Mouse (Mus musculus) kidney, embryonic 16.5 days (tissue): ENCODE measurements at regions not wholly inside any gene's neighbourhood (a gene's known extent, or its start where the extent isn't known, plus 50 kb on each side); places are given as distances from the start of the nearest gene placed in this dataset.

Experiments
- ATAC-seq: fragments of 200-750 bp; cut with Nextera tagmentation; 2 replicates; pipeline ENCODE4 v1.8.0; 2017; ENCODE audit warnings: moderate TSS enrichment; ENCODE audit not compliant: low FRiP score, low TSS enrichment
- H3K27ac ChIP-seq: fragments of 300-500 bp; sonication (generic); 2 replicates; pipeline ENCODE4 v1.5.1; 2014; ENCODE audit warnings: low read length
- H3K27me3 ChIP-seq: fragments of 300-500 bp; sonication (generic); 2 replicates; pipeline ENCODE4 v1.6.1; 2014; ENCODE audit warnings: low read length, control low read depth, mixed read lengths; ENCODE audit not compliant: insufficient read depth
- H3K36me3 ChIP-seq: fragments of 300-500 bp; sonication (generic); 2 replicates; pipeline ENCODE4 v1.6.1; 2014; ENCODE audit warnings: low read length, control low read depth, mixed read lengths; ENCODE audit not compliant: insufficient read depth
- H3K4me1 ChIP-seq: fragments of 300-500 bp; sonication (generic); 2 replicates; pipeline ENCODE4 v1.6.1; 2014; ENCODE audit warnings: low read length, control low read depth, mixed read lengths; ENCODE audit not compliant: insufficient read depth
- H3K4me2 ChIP-seq: fragments of 300-500 bp; sonication (generic); replicated peaks from 2 replicates; pipeline ENCODE4 v1.6.1; 2014; ENCODE audit warnings: low read depth, low read length
- H3K4me3 ChIP-seq: fragments of 300-500 bp; sonication (generic); 2 replicates; pipeline ENCODE4 v1.5.1; 2014; ENCODE audit warnings: mild to moderate bottlenecking, low read length
- H3K9ac ChIP-seq: fragments of 300-500 bp; sonication (generic); replicated peaks from 2 replicates; pipeline ENCODE4 v1.6.1; 2014; ENCODE audit warnings: low read length
- H3K9me3 ChIP-seq: fragments of 300-500 bp; sonication (generic); 2 replicates; pipeline ENCODE4 v1.6.1; 2016; ENCODE audit warnings: low read length, control low read depth
- WGBS: fragments of 180-500 bp; shearing (Covaris S2); extraction: QIAGEN DNeasy Blood & Tissue Kit; methylation state at CpG from one replicate; pipeline ENCODE4 v1.1.7; 2014; 5-methylcytosine and 5-hydroxymethylcytosine counted together

- Histone ChIP-seq H3K27me3 (no peaks in the 10 kb centered on the region), H3K4me2 (no peak overlapping the region), H3K27ac (no peak overlapping the region), H3K36me3 (no peaks in the 10 kb centered on the region), H3K4me3 (no peak overlapping the region), H3K4me1 (peaks cover 15% of the 10 kb centered on the region), H3K9me3 (peaks cover 6% of the 10 kb centered on the region; the same call in 1 of the 2 replicates), H3K9ac (no peak overlapping the region)
- ATAC-seq = no peak
- 80% methylated on average over 4 of the region's 4 CpGs for WGBS
These were observed 87.5 kb upstream of the Map4k3 start for GRCm38 (mm10) chr17:80815747-80816146.

- Histone ChIP-seq H3K4me1 (peaks cover 14% of the 10 kb centered on the region), H3K4me3 (no peak overlapping the region), H3K4me2 (peak overlapping the region; percentile 6), H3K9me3 (peaks cover 6% of the 10 kb centered on the region; the same call in 1 of the 2 replicates), H3K9ac (no peak overlapping the region), H3K36me3 (no peaks in the 10 kb centered on the region), H3K27ac (no peak overlapping the region), H3K27me3 (no peaks in the 10 kb centered on the region)
- 43% methylated on average over 10 of the region's 10 CpGs for WGBS
- ATAC-seq = no peak
These were observed 84.9 kb upstream of the Map4k3 start for GRCm38 (mm10) chr17:80813194-80813593.

GRCm38 (mm10) chr17:80809275-80809674, 81.0 kb upstream of the Map4k3 start:
- ATAC-seq = 0 out of 2 replicates have a peak, but pooled peaks have one; percentile 39
- Histone ChIP-seq H3K4me2 (no peak overlapping the region), H3K9ac (no peak overlapping the region), H3K4me1 (peaks cover 12% of the 10 kb centered on the region; the same call in 1 of the 2 replicates), H3K4me3 (no peak overlapping the region), H3K9me3 (no peaks in the 10 kb centered on the region), H3K27me3 (no peaks in the 10 kb centered on the region), H3K27ac (no peak overlapping the region), H3K36me3 (no peaks in the 10 kb centered on the region)
- WGBS = 77% methylated on average over 5 of the region's 5 CpGs

GRCm38 (mm10) chr17:80808069-80808468, 79.8 kb upstream of the Map4k3 start:
- Histone ChIP-seq H3K4me1 (peaks cover 11% of the 10 kb centered on the region), H3K27me3 (no peaks in the 10 kb centered on the region), H3K9ac (no peak overlapping the region), H3K27ac (no peak overlapping the region), H3K9me3 (no peaks in the 10 kb centered on the region), H3K36me3 (no peaks in the 10 kb centered on the region), H3K4me3 (no peak overlapping the region), H3K4me2 (no peak overlapping the region)
- WGBS = 52% methylated on average over 10 of the region's 10 CpGs
- ATAC-seq = no peak

- no peaks in the 10 kb centered on the region for H3K27me3 ChIP-seq
- H3K9ac ChIP-seq = no peak overlapping the region
- WGBS = 65% methylated on average over 8 of the region's 8 CpGs
- no peaks in the 10 kb centered on the region for H3K36me3 ChIP-seq
- no peaks in the 10 kb centered on the region for H3K9me3 ChIP-seq
- no peak overlapping the region for H3K4me3 ChIP-seq
- H3K4me2 ChIP-seq = no peak overlapping the region
- no peak for ATAC-seq
- peak overlapping the region; percentile 40 for H3K27ac ChIP-seq
- H3K4me1 ChIP-seq = peaks cover 34% of the 10 kb centered on the region
These were observed 75.2 kb upstream of the Map4k3 start for GRCm38 (mm10) chr17:80803361-80803915.

- H3K27me3 ChIP-seq = no peaks in the 10 kb centered on the region
- no peak for ATAC-seq
- peaks cover 29% of the 10 kb centered on the region for H3K4me1 ChIP-seq
- no peak overlapping the region for H3K4me2 ChIP-seq
- no peak overlapping the region for H3K4me3 ChIP-seq
- no peak overlapping the region for H3K9ac ChIP-seq
- H3K27ac ChIP-seq = peak overlapping the region; percentile 79
- WGBS = 62% methylated on average over 10 of the region's 10 CpGs
- H3K36me3 ChIP-seq = no peaks in the 10 kb centered on the region
- no peaks in the 10 kb centered on the region for H3K9me3 ChIP-seq
These were observed 74.3 kb upstream of the Map4k3 start for GRCm38 (mm10) chr17:80802622-80803021.

- H3K4me2 ChIP-seq = no peak overlapping the region
These were observed 73.7 kb upstream of the Map4k3 start for GRCm38 (mm10) chr17:80801991-80802390.

GRCm38 (mm10) chr17:80801451-80801983, 73.2 kb upstream of the Map4k3 start:
- H3K36me3 ChIP-seq = no peaks in the 10 kb centered on the region
- no peak for ATAC-seq
- H3K9ac ChIP-seq = peak overlapping the region; percentile 35; the same call in 1 of the 2 replicates
- H3K4me3 ChIP-seq = no peak overlapping the region
- peak overlapping the region; percentile 79 for H3K27ac ChIP-seq
- H3K9me3 ChIP-seq = no peaks in the 10 kb centered on the region
- H3K27me3 ChIP-seq = no peaks in the 10 kb centered on the region
- H3K4me1 ChIP-seq = peaks cover 29% of the 10 kb centered on the region
- H3K4me2 ChIP-seq = peak overlapping the region; percentile 3
- 46% methylated on average over 16 of the region's 16 CpGs for WGBS

More at GRCm38 (mm10) chr17:80801991-80802390, 73.7 kb upstream of the Map4k3 start:
- H3K27me3 ChIP-seq = no peaks in the 10 kb centered on the region
- H3K27ac ChIP-seq = peak overlapping the region; percentile 79
- peaks cover 29% of the 10 kb centered on the region for H3K4me1 ChIP-seq
- no peak for ATAC-seq
- no peaks in the 10 kb centered on the region for H3K36me3 ChIP-seq
- peak overlapping the region; percentile 35; the same call in 1 of the 2 replicates for H3K9ac ChIP-seq
- no peaks in the 10 kb centered on the region for H3K9me3 ChIP-seq
- H3K4me3 ChIP-seq = no peak overlapping the region
- WGBS = 44% methylated on average over 8 of the region's 8 CpGs

- Histone ChIP-seq H3K9ac (no peak overlapping the region; the same call in 1 of the 2 replicates), H3K27ac (peak overlapping the region; percentile 30; the same call in 1 of the 2 replicates), H3K4me1 (peaks cover 29% of the 10 kb centered on the region), H3K4me2 (no peak overlapping the region; the same call in 1 of the 2 replicates), H3K36me3 (no peaks in the 10 kb centered on the region), H3K4me3 (no peak overlapping the region), H3K27me3 (no peaks in the 10 kb centered on the region), H3K9me3 (no peaks in the 10 kb centered on the region)
- WGBS = 68% methylated on average over 13 of the region's 13 CpGs
- no peak for ATAC-seq
These were observed 72.6 kb upstream of the Map4k3 start for GRCm38 (mm10) chr17:80800877-80801276.

- Histone ChIP-seq H3K4me2 (no peak overlapping the region), H3K27me3 (no peaks in the 10 kb centered on the region), H3K27ac (peak overlapping the region; percentile 30), H3K4me3 (no peak overlapping the region), H3K9ac (no peak overlapping the region), H3K4me1 (peaks cover 29% of the 10 kb centered on the region), H3K9me3 (no peaks in the 10 kb centered on the region), H3K36me3 (no peaks in the 10 kb centered on the region)
- 73% methylated on average over 5 of the region's 5 CpGs for WGBS
- no peak for ATAC-seq
These were observed 72.2 kb upstream of the Map4k3 start for GRCm38 (mm10) chr17:80800454-80800853.
